Mouse (Mus musculus): ENCODE results near the gene Ift46.

GRCm38 (mm10) chr9:44736301-44736700 lies 31.4 kb upstream of the Ift46 start:
- no peak for TF ChIP-seq POLR2A (IDR thresholded peaks at IDR 0.05; ENCODE audit: insufficient read depth, low read depth, low read length)
- TF ChIP-seq CTCF (IDR thresholded peaks at IDR 0.05): no peak
